Mouse (Mus musculus): ENCODE measurements around the gene Sec31a. TPM values are rescaled to one million over a fixed set of nuclear protein-coding genes. Genes with fewer than 3 reads are reported as not detected.
A peak's percentile ranks its signal among the peaks of the same experiment; 100 is the strongest.

Gene Sec31a
- total RNA-seq, 1 experiment, result 94.5 TPM

DNA sequence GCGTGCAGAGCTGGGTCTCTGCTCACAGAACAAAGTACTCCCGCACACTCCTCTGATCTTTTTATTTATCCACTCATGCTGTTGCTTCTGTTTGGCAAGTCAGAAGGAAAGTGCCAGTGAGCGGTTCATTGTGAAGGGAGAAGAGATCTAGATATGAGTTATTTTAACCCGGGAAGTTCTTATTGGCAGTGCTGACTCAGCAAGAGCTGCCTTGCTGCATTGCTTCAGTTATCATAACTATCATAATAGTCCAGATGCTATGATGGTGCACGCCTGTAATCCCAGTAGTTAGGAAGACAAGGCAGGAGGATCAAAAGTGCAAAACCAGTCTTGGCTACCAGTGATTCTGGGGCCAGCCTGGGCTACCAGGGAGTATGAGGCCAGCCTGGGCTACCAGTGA, 103.6 kb downstream of the Sec31a start:
- Histone ChIP-seq H3K4me1 (ENCODE audit: control insufficient read depth in 2 of 2, insufficient read depth in 2 of 2, low read length in 2 of 2, poor library complexity in 1 of 2) (no peaks in the 10 kb centered on the region), H3K27ac (ENCODE audit: insufficient read depth, low read depth, low read length, poor library complexity, severe bottlenecking) (no peak overlapping the region), H3K36me3 (ENCODE audit: control insufficient read depth, insufficient read depth, low read length, poor library complexity, severe bottlenecking) (no peaks in the 10 kb centered on the region), H3K4me3 (ENCODE audit: insufficient read depth in 1 of 2, low read depth in 1 of 2, low read length in 2 of 2, poor library complexity in 1 of 2, severe bottlenecking in 1 of 2) (no peak overlapping the region), H3K9ac (ENCODE audit: insufficient read depth, low read depth, low read length, poor library complexity, severe bottlenecking) (no peak overlapping the region), H3K9me3 (ENCODE audit: control insufficient read depth, insufficient read depth, low read depth, low read length) (no peaks in the 10 kb centered on the region)
- DNase-seq (ENCODE audit: low read depth, low spot score), result no peak
- in situ Hi-C loops (cut with MboI; ENCODE audit: low sequenced_read_pairs in 2 of 2, unreplicated experiment in 2 of 2), result loop anchor here in 1 of 2 experiments (10.0 kb wide), 1 partner anchor 238 kb away; no protein-coding TSS in a partner anchor
- peak; percentile 69 for TF ChIP-seq MAFK (IDR thresholded peaks at IDR 0.05; ENCODE audit: insufficient read depth, low read depth, low read length)
- TF ChIP-seq HCFC1 (IDR thresholded peaks at IDR 0.05; ENCODE audit: borderline replicate concordance, insufficient read depth, low read length), result no peak
- TF ChIP-seq CHD2 (IDR thresholded peaks at IDR 0.05; ENCODE audit: low read depth, low read length), result no peak
- TF ChIP-seq ZC3H11A (IDR thresholded peaks at IDR 0.05; ENCODE audit: borderline replicate concordance, low read depth, low read length), result no peak

Other genes with a start within 250 kb of the Sec31a start
- gene Lin54, start 84.4 kb upstream of the Sec31a start, total RNA-seq (2012; rRNA removed), result 27.8 and 41.8 TPM in 2 replicates
- gene Cops4, start 102.1 kb upstream of the Sec31a start, total RNA-seq (2012; rRNA removed), result 71.6 and 101 TPM in 2 replicates
- 28.1 and 30.5 TPM in 2 replicates for gene Plac8, start 156.0 kb upstream of the Sec31a start, total RNA-seq (2012; rRNA removed)

Data from ES-E14 (cell line).